Mouse (Mus musculus) kidney, embryonic 16.5 days (tissue): Measurements from ENCODE around the gene Ints2. TPM values are rescaled to one million over a fixed set of nuclear protein-coding genes. Genes with fewer than 3 reads are reported as not detected.
A peak's percentile ranks its signal among the peaks of the same experiment; 100 is the strongest.

Experiments
- ATAC-seq: fragments of 200-750 bp; cut with Nextera tagmentation; 2 replicates; pipeline ENCODE4 v1.8.0; 2017; ENCODE audit warnings: moderate TSS enrichment; ENCODE audit not compliant: low FRiP score, low TSS enrichment
- H3K27ac ChIP-seq: fragments of 300-500 bp; sonication (generic); 2 replicates; pipeline ENCODE4 v1.5.1; 2014; ENCODE audit warnings: low read length
- H3K27me3 ChIP-seq: fragments of 300-500 bp; sonication (generic); 2 replicates; pipeline ENCODE4 v1.6.1; 2014; ENCODE audit warnings: low read length, control low read depth, mixed read lengths; ENCODE audit not compliant: insufficient read depth
- H3K36me3 ChIP-seq: fragments of 300-500 bp; sonication (generic); 2 replicates; pipeline ENCODE4 v1.6.1; 2014; ENCODE audit warnings: low read length, control low read depth, mixed read lengths; ENCODE audit not compliant: insufficient read depth
- H3K4me1 ChIP-seq: fragments of 300-500 bp; sonication (generic); 2 replicates; pipeline ENCODE4 v1.6.1; 2014; ENCODE audit warnings: low read length, control low read depth, mixed read lengths; ENCODE audit not compliant: insufficient read depth
- H3K4me2 ChIP-seq: fragments of 300-500 bp; sonication (generic); replicated peaks from 2 replicates; pipeline ENCODE4 v1.6.1; 2014; ENCODE audit warnings: low read depth, low read length
- H3K4me3 ChIP-seq: fragments of 300-500 bp; sonication (generic); 2 replicates; pipeline ENCODE4 v1.5.1; 2014; ENCODE audit warnings: mild to moderate bottlenecking, low read length
- H3K9ac ChIP-seq: fragments of 300-500 bp; sonication (generic); replicated peaks from 2 replicates; pipeline ENCODE4 v1.6.1; 2014; ENCODE audit warnings: low read length
- H3K9me3 ChIP-seq: fragments of 300-500 bp; sonication (generic); 2 replicates; pipeline ENCODE4 v1.6.1; 2016; ENCODE audit warnings: low read length, control low read depth
- WGBS: fragments of 180-500 bp; shearing (Covaris S2); extraction: QIAGEN DNeasy Blood & Tissue Kit; methylation state at CpG from one replicate; pipeline ENCODE4 v1.1.7; 2014; 5-methylcytosine and 5-hydroxymethylcytosine counted together
- polyA plus RNA-seq: library from polyadenylated mRNA; unstranded; fragments of >200 nt; fragmentation: Nextera tagmentation; extraction: Ambion mirVana; gene quantifications from 2 replicates; pipeline ENCODE4 v1.2.1, GENCODE M21; 2015

The Ints2 gene
- polyA plus RNA-seq, 1 experiment from 2014 or later, result 32.1 TPM

GRCm38 (mm10) chr11:86226646-86227180 is 30.7 kb downstream of the Ints2 start:
- Histone ChIP-seq H3K9me3 (no peaks in the 10 kb centered on the region), H3K27ac (no peak overlapping the region), H3K27me3 (no peaks in the 10 kb centered on the region), H3K4me2 (no peak overlapping the region), H3K36me3 (peaks cover 48% of the 10 kb centered on the region), H3K4me1 (no peaks in the 10 kb centered on the region), H3K4me3 (no peak overlapping the region), H3K9ac (no peak overlapping the region)
- no peak for ATAC-seq
- 88% methylated on average over 8 of the region's 8 CpGs for WGBS

- Histone ChIP-seq H3K4me3 (no peak overlapping the region), H3K9me3 (no peaks in the 10 kb centered on the region), H3K27ac (no peak overlapping the region), H3K9ac (no peak overlapping the region), H3K4me1 (no peaks in the 10 kb centered on the region), H3K4me2 (no peak overlapping the region), H3K36me3 (peaks cover 42% of the 10 kb centered on the region), H3K27me3 (no peaks in the 10 kb centered on the region)
- 86% methylated on average over 4 of the region's 4 CpGs for WGBS
- no peak for ATAC-seq
Observed at GRCm38 (mm10) chr11:86225761-86226160, 31.6 kb downstream of the Ints2 start.

- Histone ChIP-seq H3K4me2 (no peak overlapping the region), H3K9ac (no peak overlapping the region), H3K27ac (no peak overlapping the region), H3K4me3 (no peak overlapping the region), H3K27me3 (no peaks in the 10 kb centered on the region), H3K4me1 (no peaks in the 10 kb centered on the region), H3K36me3 (peaks cover 37% of the 10 kb centered on the region), H3K9me3 (no peaks in the 10 kb centered on the region)
- no peak for ATAC-seq
- WGBS, result 54% methylated on average over 1 of the region's 1 CpGs
Observed at GRCm38 (mm10) chr11:86211803-86212202, 45.6 kb downstream of the Ints2 start.

GRCm38 (mm10) chr11:86209123-86209522 is 48.3 kb downstream of the Ints2 start:
- WGBS, result 97% methylated on average over 2 of the region's 2 CpGs

GRCm38 (mm10) chr11:86205876-86206275 is 51.5 kb downstream of the Ints2 start:
- no peak overlapping the region for H3K27ac ChIP-seq
- no peaks in the 10 kb centered on the region for H3K27me3 ChIP-seq
- H3K36me3 ChIP-seq, result peaks cover 69% of the 10 kb centered on the region
- 96% methylated on average over 4 of the region's 4 CpGs for WGBS
- peaks cover 6% of the 10 kb centered on the region; the same call in 1 of the 2 replicates for H3K4me1 ChIP-seq
- no peak overlapping the region for H3K9ac ChIP-seq
- no peak overlapping the region for H3K4me2 ChIP-seq
- H3K4me3 ChIP-seq, result no peak overlapping the region
- no peak for ATAC-seq
- H3K9me3 ChIP-seq, result peaks cover 13% of the 10 kb centered on the region

More at GRCm38 (mm10) chr11:86209123-86209522, 48.3 kb downstream of the Ints2 start:
- H3K4me1 ChIP-seq, result no peaks in the 10 kb centered on the region
- no peak overlapping the region for H3K4me3 ChIP-seq
- ATAC-seq, result no peak
- H3K4me2 ChIP-seq, result no peak overlapping the region
- H3K9ac ChIP-seq, result no peak overlapping the region
- H3K27ac ChIP-seq, result no peak overlapping the region
- no peaks in the 10 kb centered on the region for H3K27me3 ChIP-seq
- H3K36me3 ChIP-seq, result peaks cover 57% of the 10 kb centered on the region
- H3K9me3 ChIP-seq, result peaks cover 7% of the 10 kb centered on the region

- no peak overlapping the region for H3K4me2 ChIP-seq
- WGBS, result 97% methylated on average over 5 of the region's 5 CpGs
- peaks cover 69% of the 10 kb centered on the region for H3K36me3 ChIP-seq
- H3K4me3 ChIP-seq, result no peak overlapping the region
- H3K27ac ChIP-seq, result no peak overlapping the region
- no peak overlapping the region for H3K9ac ChIP-seq
- ATAC-seq, result no peak
- H3K9me3 ChIP-seq, result peaks cover 13% of the 10 kb centered on the region
- H3K4me1 ChIP-seq, result peaks cover 9% of the 10 kb centered on the region
- no peaks in the 10 kb centered on the region for H3K27me3 ChIP-seq
Observed at GRCm38 (mm10) chr11:86205031-86205430, 52.3 kb downstream of the Ints2 start.

- Histone ChIP-seq H3K4me2 (peak overlapping the region; percentile 77), H3K27ac (peak overlapping the region; percentile 85), H3K36me3 (peaks cover 45% of the 10 kb centered on the region), H3K27me3 (no peaks in the 10 kb centered on the region), H3K4me1 (peaks cover 15% of the 10 kb centered on the region), H3K9me3 (peaks cover 13% of the 10 kb centered on the region), H3K9ac (peak overlapping the region; percentile 88), H3K4me3 (peak overlapping the region; percentile 82)
- WGBS, result 35% methylated on average over 16 of the region's 16 CpGs
- no peak for ATAC-seq
Observed at GRCm38 (mm10) chr11:86201901-86202675, 55.3 kb downstream of the Ints2 start.

GRCm38 (mm10) chr11:86201037-86201786 is 56.2 kb downstream of the Ints2 start, which contains the start of gene Brip1:
TSS of gene Brip1 (minus strand) at chr11:86201193.
- WGBS, result under 1% methylated on average over 60 of the region's 60 CpGs
- Histone ChIP-seq H3K4me2 (peak within 1 kb of the TSS; percentile 77), H3K9me3 (peaks cover 13% of the 10 kb centered on the region), H3K27ac (peak within 1 kb of the TSS; percentile 91), H3K4me1 (peaks cover 15% of the 10 kb centered on the region), H3K27me3 (no peaks in the 10 kb centered on the region), H3K4me3 (peak within 1 kb of the TSS; percentile 82), H3K36me3 (peaks cover 36% of the 10 kb centered on the region), H3K9ac (peak within 1 kb of the TSS; percentile 88)
- peak; percentile 99 for ATAC-seq

- peak; percentile 79 for ATAC-seq
- WGBS, result under 1% methylated on average over 16 of the region's 21 CpGs
- Histone ChIP-seq H3K9me3 (peaks cover 13% of the 10 kb centered on the region), H3K4me1 (peaks cover 15% of the 10 kb centered on the region), H3K27ac (peak overlapping the region; percentile 91), H3K27me3 (no peaks in the 10 kb centered on the region), H3K4me3 (peak overlapping the region; percentile 82), H3K9ac (peak overlapping the region; percentile 74), H3K36me3 (peaks cover 30% of the 10 kb centered on the region), H3K4me2 (peak overlapping the region; percentile 72)
Observed at GRCm38 (mm10) chr11:86200460-86201021, 56.8 kb downstream of the Ints2 start.
